In genomic region chr17:29007641-29008325, GRCm38 (mm10) we compare ENCODE assay signal across 8 mouse cellular contexts. TPM values are rescaled to one million over a fixed set of nuclear protein-coding genes. Genes with fewer than 3 reads are reported as not detected.
DNase-seq lines count a peak whose midpoint lies in the region; ATAC-seq and TF ChIP-seq lines count a peak whose summit lies in the region.

TSS of gene Stk38 (minus strand) at chr17:29007995.

- no peaks in the 10 kb centered on the region for H3K9me3 ChIP-seq in erythroblast, embryonic 14.5 days (ENCODE audit: control insufficient read depth, low read length)
- H3K9me3 ChIP-seq in heart, embryonic 11.5 days (replicated peaks; ENCODE audit: control insufficient read depth, low read length), result no peaks in the 10 kb centered on the region
- H3K9me3 ChIP-seq in kidney, postnatal 0 days (replicated peaks; ENCODE audit: low read length), result no peaks in the 10 kb centered on the region
- no peaks in the 10 kb centered on the region for H3K9me3 ChIP-seq in liver, embryonic 11.5 days (ENCODE audit: control insufficient read depth, low read length)
- no peaks in the 10 kb centered on the region for H3K9me3 ChIP-seq in stomach, embryonic 14.5 days (ENCODE audit: control insufficient read depth, low read depth, low read length)

- peak within 1 kb of the TSS; percentile 84 for H3K4me3 ChIP-seq in C2C12 (ENCODE audit: insufficient read depth, poor library complexity, severe bottlenecking)
- peak within 1 kb of the TSS; percentile 89 for H3K4me3 ChIP-seq in erythroblast, embryonic 14.5 days (replicated peaks)
- peak within 1 kb of the TSS; percentile 99 for H3K4me3 ChIP-seq in heart, embryonic 11.5 days (ENCODE audit: low read depth, low read length)
- peak within 1 kb of the TSS; percentile 95 for H3K4me3 ChIP-seq in kidney, postnatal 0 days (replicated peaks; ENCODE audit: low read depth, low read length)
- peak within 1 kb of the TSS; percentile 99 for H3K4me3 ChIP-seq in liver, embryonic 11.5 days (ENCODE audit: low read depth, low read length)
- H3K4me3 ChIP-seq in stomach, embryonic 14.5 days (ENCODE audit: low read depth, low read length), result peak within 1 kb of the TSS; percentile 82

- peak; percentile 92 for DNase-seq in brain, embryonic 14.5 days (ENCODE audit: low read depth)
- peak; percentile 90 for DNase-seq in kidney, postnatal 0 days (ENCODE audit: low spot score)
- peak; percentile 95 for DNase-seq in liver, embryonic 11.5 days (ENCODE audit: low spot score)
- DNase-seq in naive thymus-derived CD4-positive, alpha-beta T cell, adult 2 months (ENCODE audit: low read depth), result peak; percentile 96

- no peak for TF ChIP-seq CTCF in C2C12 (IDR thresholded peaks at IDR 0.05; ENCODE audit: control insufficient read depth, insufficient read depth, insufficient read length)
- no peak for TF ChIP-seq CTCF in brain, embryonic 14.5 days (IDR thresholded peaks at IDR 0.05; ENCODE audit: borderline replicate concordance, extremely low read depth, insufficient read depth, insufficient read length)
- TF ChIP-seq CTCF in kidney, postnatal 0 days (IDR thresholded peaks at IDR 0.05; ENCODE audit: low read depth), result no peak

- H3K79me2 ChIP-seq in C2C12 (ENCODE audit: control insufficient read depth, insufficient read depth), result peaks cover 49% of the 10 kb centered on the region

- H3ac ChIP-seq in C2C12 (ENCODE audit: control insufficient read depth, insufficient read length, low read depth), result peak within 1 kb of the TSS; percentile 80

- H3K79me3 ChIP-seq in C2C12 (ENCODE audit: low read depth), result peaks cover 38% of the 10 kb centered on the region

- H3K36me3 ChIP-seq in C2C12 (ENCODE audit: control insufficient read depth, insufficient read depth), result no peaks in the 10 kb centered on the region
- H3K36me3 ChIP-seq in erythroblast, embryonic 14.5 days (ENCODE audit: control insufficient read depth), result peaks cover 8% of the 10 kb centered on the region
- 0 out of 2 replicates have a peak, but pooled peaks cover 2% of the 10 kb centered on the region for H3K36me3 ChIP-seq in heart, embryonic 11.5 days (ENCODE audit: control insufficient read depth, insufficient read depth, low read length)
- H3K36me3 ChIP-seq in kidney, postnatal 0 days (ENCODE audit: insufficient read depth, low read length), result no peaks in the 10 kb centered on the region
- H3K36me3 ChIP-seq in liver, embryonic 11.5 days (ENCODE audit: control insufficient read depth, insufficient read depth, low read length), result no peaks in the 10 kb centered on the region; the same call in 1 of the 2 replicates
- H3K36me3 ChIP-seq in stomach, embryonic 14.5 days (ENCODE audit: control insufficient read depth, insufficient read depth, low read length), result no peaks in the 10 kb centered on the region

- TF ChIP-seq POLR2A in brain, embryonic 14.5 days (IDR thresholded peaks at IDR 0.05; ENCODE audit: borderline replicate concordance, extremely low read depth, insufficient read depth, insufficient read length, poor library complexity, severe bottlenecking), result 0 out of 2 replicates have a peak, but pooled peaks have one; percentile 69

- H3K27me3 ChIP-seq in C2C12 (ENCODE audit: control insufficient read depth, insufficient read depth, insufficient read length), result no peaks in the 10 kb centered on the region
- H3K27me3 ChIP-seq in erythroblast, embryonic 14.5 days (ENCODE audit: control insufficient read depth), result no peaks in the 10 kb centered on the region
- H3K27me3 ChIP-seq in heart, embryonic 11.5 days (ENCODE audit: control insufficient read depth, insufficient read depth, low read length), result no peaks in the 10 kb centered on the region
- H3K27me3 ChIP-seq in kidney, postnatal 0 days (ENCODE audit: insufficient read depth, low read length), result no peaks in the 10 kb centered on the region
- no peaks in the 10 kb centered on the region for H3K27me3 ChIP-seq in liver, embryonic 11.5 days (replicated peaks; ENCODE audit: control insufficient read depth, insufficient read depth, low read length)
- H3K27me3 ChIP-seq in stomach, embryonic 14.5 days (ENCODE audit: control insufficient read depth, insufficient read depth, low read length), result no peaks in the 10 kb centered on the region

- H3K27ac ChIP-seq in heart, embryonic 11.5 days (ENCODE audit: low read depth, low read length), result peak within 1 kb of the TSS; percentile 94
- peak within 1 kb of the TSS; percentile 84 for H3K27ac ChIP-seq in kidney, postnatal 0 days
- H3K27ac ChIP-seq in liver, embryonic 11.5 days (ENCODE audit: low read depth, low read length), result peak within 1 kb of the TSS; percentile 88
- peak within 1 kb of the TSS; percentile 89 for H3K27ac ChIP-seq in stomach, embryonic 14.5 days (ENCODE audit: low read length)

- H3K4me2 ChIP-seq in heart, embryonic 11.5 days, result peak within 1 kb of the TSS; percentile 89
- peak within 1 kb of the TSS; percentile 92 for H3K4me2 ChIP-seq in kidney, postnatal 0 days (ENCODE audit: low read length)
- peak within 1 kb of the TSS; percentile 87 for H3K4me2 ChIP-seq in liver, embryonic 11.5 days
- peak within 1 kb of the TSS; percentile 80 for H3K4me2 ChIP-seq in stomach, embryonic 14.5 days (replicated peaks; ENCODE audit: low read depth, low read length)

- peak within 1 kb of the TSS; percentile 98 for H3K9ac ChIP-seq in heart, embryonic 11.5 days (ENCODE audit: low read depth, low read length)
- H3K9ac ChIP-seq in kidney, postnatal 0 days (ENCODE audit: low read depth, low read length), result peak within 1 kb of the TSS; percentile 93
- H3K9ac ChIP-seq in liver, embryonic 11.5 days (ENCODE audit: low read depth, low read length), result peak within 1 kb of the TSS; percentile 96
- H3K9ac ChIP-seq in stomach, embryonic 14.5 days (replicated peaks; ENCODE audit: low read depth, low read length), result peak within 1 kb of the TSS; percentile 93

- peak; percentile 89 for ATAC-seq in heart, embryonic 11.5 days (replicated peaks; ENCODE audit: insufficient number of reproducible peaks, low FRiP score, low TSS enrichment)
- peak; percentile 90 for ATAC-seq in kidney, postnatal 0 days (replicated peaks; ENCODE audit: low FRiP score, low read depth)
- peak; percentile 93 for ATAC-seq in liver, embryonic 11.5 days (replicated peaks; ENCODE audit: low FRiP score)
- peak; percentile 92 for ATAC-seq in stomach, embryonic 14.5 days (ENCODE audit: insufficient number of reproducible peaks, insufficient read depth, low FRiP score, low read depth)

- peaks cover 40% of the 10 kb centered on the region for H3K4me1 ChIP-seq in erythroblast, embryonic 14.5 days (ENCODE audit: control insufficient read depth)
- H3K4me1 ChIP-seq in heart, embryonic 11.5 days (ENCODE audit: control insufficient read depth, insufficient read depth, low read length), result peaks cover 6% of the 10 kb centered on the region; the same call in 1 of the 2 replicates
- no peaks in the 10 kb centered on the region for H3K4me1 ChIP-seq in kidney, postnatal 0 days (replicated peaks; ENCODE audit: insufficient read depth, low read length)
- peaks cover 20% of the 10 kb centered on the region for H3K4me1 ChIP-seq in liver, embryonic 11.5 days (replicated peaks; ENCODE audit: control insufficient read depth, insufficient read depth, low read length)
- H3K4me1 ChIP-seq in stomach, embryonic 14.5 days (ENCODE audit: control insufficient read depth, insufficient read depth, low read length), result no peaks in the 10 kb centered on the region; the same call in 1 of the 2 replicates

- WGBS in heart, embryonic 11.5 days (ENCODE audit: insufficient replicate concordance), result under 1% methylated on average over 64 of the region's 65 CpGs
- 0% methylated on average over 64 of the region's 65 CpGs for WGBS in kidney, postnatal 0 days
- 1% methylated on average over 62 of the region's 65 CpGs for WGBS in liver, embryonic 11.5 days
- WGBS in stomach, embryonic 14.5 days, result under 1% methylated on average over 65 of the region's 65 CpGs

TF ChIP-seq in C2C12, 6 proteins besides CTCF, POLR2A, EP300 and RAD21:
- TF ChIP-seq USF1 (IDR thresholded peaks at IDR 0.05; ENCODE audit: low read depth) (no peak), MYOG (IDR thresholded peaks at IDR 0.05; ENCODE audit: control insufficient read depth, extremely low read depth, insufficient read length) (no peak), CEBPB (IDR thresholded peaks at IDR 0.05; ENCODE audit: low read depth) (no peak)
TF ChIP-seq in C2C12: peak in this region for 0.

RNA-seq across cellular contexts. Expression of gene Stk38, which starts in this region (rescaled TPM):
- polyA plus RNA-seq in C2C12 (2012; fragmentation: generic; extraction: Trizol), result 19.2 TPM
- 107 and 125 TPM in 2 replicates for polyA plus RNA-seq in brain, embryonic 14.5 days (2012; rRNA removed)
- 4.2 and 4.4 TPM in 2 replicates for polyA plus RNA-seq in erythroblast, embryonic 14.5 days (2012)
- 92.7 and 98.4 TPM in 2 replicates for polyA plus RNA-seq in heart, embryonic 11.5 days (2014; fragmentation: Nextera tagmentation; extraction: Ambion mirVana)
- polyA plus RNA-seq in kidney, postnatal 0 days (2015; fragmentation: Nextera tagmentation; extraction: Ambion mirVana), result 58.8 and 66.9 TPM in 2 replicates
- polyA plus RNA-seq in liver, embryonic 11.5 days (2014; fragmentation: Nextera tagmentation; extraction: Ambion mirVana), result 83.3 and 90.1 TPM in 2 replicates
- polyA plus RNA-seq in stomach, embryonic 14.5 days (2014; fragmentation: Nextera tagmentation; extraction: Ambion mirVana), result 110 and 121 TPM in 2 replicates

Comparison
In these comparisons a context has a peak if more than half of its experiments do, and no peak if none do; other contexts are left out.
1. Peak in every context shown above with its lines: DNase-seq, ATAC-seq, H3K4me3 ChIP-seq and H3K27ac ChIP-seq.